Mouse (Mus musculus): ENCODE results near the gene Znhit1.

DNA sequence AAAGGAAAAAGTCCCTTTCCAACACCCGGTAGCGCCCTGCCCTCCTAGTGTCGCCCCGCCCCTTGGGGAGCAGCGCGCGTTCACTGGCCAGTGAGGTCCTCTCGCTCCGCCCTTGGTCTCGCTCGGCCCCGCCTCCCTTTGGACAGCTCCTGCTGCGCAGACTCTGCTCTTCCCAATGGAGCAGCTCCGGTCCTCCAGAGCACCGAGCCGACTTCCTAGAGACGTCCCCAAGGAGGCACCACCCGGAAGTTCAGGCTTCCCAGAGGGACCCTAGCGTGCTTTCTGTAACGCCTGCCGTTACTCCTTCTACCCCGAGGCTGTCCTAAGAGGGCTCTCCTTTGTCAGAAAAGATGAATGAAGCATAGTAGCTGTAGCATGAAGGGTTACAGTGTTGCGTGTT, 34.8 kb downstream of the Znhit1 start, which contains the start of gene Fis1:
- TF ChIP-seq POLR2A (IDR thresholded peaks at IDR 0.05; ENCODE audit: insufficient read depth, low read depth, low read length), result peak; percentile 69
- 0 out of 2 replicates have a peak, but pooled peaks have one; percentile 26 for TF ChIP-seq EP300 (IDR thresholded peaks at IDR 0.05; ENCODE audit: insufficient read depth, low read depth, low read length)

Measured in heart, adult 2 months (tissue).